Mouse (Mus musculus): Measurements from ENCODE around the gene E130114P18Rik.

The E130114P18Rik gene

DNA sequence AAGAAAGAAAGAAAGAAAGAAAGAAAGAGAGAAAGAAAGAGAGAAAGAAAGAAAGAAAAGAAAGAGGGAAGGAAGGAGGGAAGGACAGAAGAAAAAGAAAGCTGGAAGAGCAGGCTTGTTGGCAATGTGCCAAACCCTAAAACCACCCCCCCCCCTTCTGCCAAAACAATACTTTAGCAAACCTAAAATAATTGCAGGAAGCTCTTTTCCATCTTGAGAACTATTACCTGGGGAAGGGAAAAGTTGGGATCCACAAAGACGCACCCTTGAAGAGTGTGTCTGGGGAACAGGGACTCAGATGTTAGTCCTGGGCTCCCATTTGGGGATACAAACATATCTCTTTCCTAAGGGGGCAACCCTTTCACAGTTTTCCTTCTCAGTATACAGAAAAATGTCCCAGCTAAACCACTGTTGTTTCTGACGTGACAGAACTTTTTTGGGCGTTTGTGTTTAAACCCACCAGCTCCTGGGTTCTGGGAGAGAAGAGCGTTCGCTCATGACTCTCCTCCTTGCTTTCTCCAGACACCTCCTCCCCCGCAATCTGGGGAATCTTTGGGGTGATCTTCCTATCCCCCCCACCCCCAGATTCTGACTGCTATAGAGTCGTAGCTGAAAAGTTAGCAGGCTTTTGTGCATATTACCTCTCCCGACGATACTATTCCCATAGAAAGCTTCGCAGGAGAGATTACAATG lies 1.3 kb downstream of the E130114P18Rik start:
- no peak for DNase-seq (ENCODE audit: low spot score in 2 of 2)

DNA sequence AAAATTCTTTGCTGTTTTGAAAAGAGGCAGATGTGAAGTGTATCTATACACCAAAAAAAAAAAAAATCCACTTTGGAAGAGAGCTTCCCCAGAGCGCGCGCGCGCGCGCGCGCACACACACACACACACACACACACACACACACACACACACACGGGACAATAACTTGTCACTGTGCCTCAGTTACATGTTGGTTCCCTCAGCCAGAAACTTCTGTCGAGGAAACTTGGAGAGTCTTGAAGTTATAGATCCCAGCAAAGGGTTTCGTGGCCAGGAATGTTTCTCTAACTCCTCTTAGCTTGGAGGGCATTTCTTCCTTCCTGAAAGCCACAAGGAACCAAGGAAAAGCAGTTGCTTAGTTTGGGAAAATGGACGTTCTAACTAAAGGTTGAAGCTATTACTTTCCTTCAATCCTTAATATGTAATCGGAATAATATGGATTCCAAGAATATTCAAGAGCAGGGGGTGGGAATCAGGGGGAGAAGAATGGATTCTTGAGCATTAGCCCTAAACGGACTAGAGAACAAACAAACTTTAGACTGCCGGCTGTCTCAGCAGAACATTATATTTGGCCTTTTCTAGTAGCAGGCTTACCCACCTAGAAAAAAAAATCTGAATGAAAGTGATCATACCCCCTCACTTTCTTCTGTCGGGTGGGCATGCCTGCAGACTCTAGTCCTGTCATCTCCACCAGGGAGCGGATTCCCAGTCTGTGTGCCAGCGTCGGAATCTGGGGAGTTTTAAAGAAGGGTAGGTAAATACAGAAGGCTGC lies 2.2 kb downstream of the E130114P18Rik start:
- DNase-seq (ENCODE audit: low spot score in 2 of 2), result no peak

DNA sequence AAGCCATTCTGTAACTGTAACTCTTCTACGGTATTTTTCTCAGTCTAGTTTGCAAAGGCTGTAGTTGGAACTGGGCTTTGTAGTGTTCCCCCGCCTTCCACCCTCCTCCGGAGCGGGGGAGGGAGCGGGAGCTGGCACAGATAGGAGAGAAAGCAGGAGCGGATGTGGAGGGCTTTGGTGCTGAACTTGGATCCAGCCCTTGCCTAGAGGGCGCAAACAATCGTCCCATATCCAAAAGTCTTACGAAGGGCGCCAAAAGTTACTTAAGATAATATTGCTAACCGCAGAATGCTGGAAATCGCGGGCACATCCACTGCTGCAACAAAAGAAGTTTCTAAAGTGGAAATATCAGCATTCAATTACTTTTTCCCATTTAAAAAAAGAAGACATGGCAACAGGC lies 2.8 kb downstream of the E130114P18Rik start:
- DNase-seq (ENCODE audit: low spot score in 2 of 2), result no peak

DNA sequence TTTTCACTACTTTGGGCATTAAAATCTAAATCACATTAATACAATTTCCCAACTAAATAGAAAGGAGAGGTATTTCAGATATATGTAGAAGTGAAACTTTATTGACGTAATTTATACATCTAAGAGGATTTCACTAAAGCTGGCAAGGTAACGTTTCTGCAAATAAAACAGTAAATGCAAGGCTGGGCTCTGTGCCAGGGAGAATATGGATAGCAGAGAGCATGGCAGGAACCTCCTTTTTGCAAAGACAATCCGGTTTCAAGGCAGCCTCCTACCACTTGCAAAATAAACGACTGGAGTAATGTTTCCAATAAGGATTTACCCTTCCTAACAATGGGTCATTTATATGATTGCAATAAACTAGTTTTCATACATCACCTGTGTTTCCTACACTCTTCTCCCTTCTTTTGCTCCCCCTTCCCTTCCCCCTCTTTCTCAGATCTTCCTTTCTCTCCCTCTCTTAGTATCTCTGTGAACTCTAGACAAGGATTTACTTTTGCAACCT lies 3.4 kb downstream of the E130114P18Rik start:
- no peak for DNase-seq (ENCODE audit: low spot score in 2 of 2)

DNA sequence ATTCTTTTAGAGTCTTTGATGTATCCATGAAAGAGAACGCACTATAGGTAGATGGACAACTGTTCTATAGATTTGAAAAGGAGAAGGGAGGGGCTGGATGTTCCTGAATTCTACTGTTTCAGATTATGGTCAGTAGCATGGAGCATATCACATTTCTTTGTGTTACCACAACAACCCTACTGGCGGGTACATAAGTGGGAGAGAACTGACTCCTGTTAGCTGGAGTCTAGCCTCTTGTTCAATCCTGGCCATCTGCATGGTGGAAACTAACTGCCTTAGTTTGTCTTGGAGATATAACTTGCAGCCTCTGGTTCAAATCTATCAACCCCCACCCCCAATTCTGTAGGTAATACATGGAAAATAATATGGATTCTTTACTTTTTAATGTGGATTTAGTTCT lies 4.1 kb downstream of the E130114P18Rik start:
- DNase-seq (ENCODE audit: low spot score in 2 of 2), result no peak

DNA sequence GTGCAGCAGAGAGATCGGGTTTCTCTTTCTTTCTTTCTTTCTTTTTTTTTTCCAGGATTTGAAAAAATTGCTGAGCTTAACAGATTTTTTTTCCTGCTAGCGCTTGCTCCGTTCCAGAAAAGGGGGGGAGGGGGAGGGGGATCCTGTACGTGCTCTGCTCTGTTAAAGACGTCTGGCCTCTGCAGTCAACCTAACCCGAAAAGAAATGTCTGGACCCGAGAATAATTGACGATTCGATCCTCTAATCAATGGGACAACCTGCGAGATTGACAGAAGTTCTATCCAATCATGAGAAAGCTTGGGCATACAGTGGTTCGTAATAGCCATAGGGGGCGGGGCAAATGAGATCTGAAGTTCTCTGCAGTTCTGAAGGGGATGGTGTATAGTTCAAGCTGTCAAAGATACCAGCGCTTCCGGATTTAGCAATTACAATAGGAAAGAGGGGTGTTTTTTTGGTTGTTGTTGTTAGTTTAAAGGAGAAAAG lies 4.7 kb downstream of the E130114P18Rik start:
- DNase-seq (ENCODE audit: low spot score in 2 of 2), result peak; percentile 93 to 95

DNA sequence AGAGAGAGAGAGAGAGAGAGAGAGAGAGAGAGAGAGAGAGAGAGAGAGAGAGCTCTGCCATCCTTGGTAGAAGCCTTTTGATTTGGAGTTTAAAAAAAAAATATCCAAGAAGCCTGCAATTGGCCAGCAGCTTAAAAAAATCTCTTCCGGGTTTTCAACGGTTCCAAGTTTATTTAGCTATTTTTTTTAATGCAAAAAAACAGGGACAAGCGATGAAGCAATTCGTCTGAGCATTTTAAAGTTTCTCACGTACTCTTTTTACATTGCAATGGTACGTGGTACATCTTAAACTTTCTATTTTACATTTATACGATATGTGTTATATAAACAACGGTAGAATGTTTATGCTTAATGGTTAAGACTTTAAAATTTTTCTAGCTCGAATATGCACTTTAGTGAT lies 5.2 kb downstream of the E130114P18Rik start, which contains the start of gene Nfia:
Nfia (plus strand) TSS at position 94 of the 400 bp plus-strand sequence.
- DNase-seq (ENCODE audit: low spot score in 2 of 2), result no peak

DNA sequence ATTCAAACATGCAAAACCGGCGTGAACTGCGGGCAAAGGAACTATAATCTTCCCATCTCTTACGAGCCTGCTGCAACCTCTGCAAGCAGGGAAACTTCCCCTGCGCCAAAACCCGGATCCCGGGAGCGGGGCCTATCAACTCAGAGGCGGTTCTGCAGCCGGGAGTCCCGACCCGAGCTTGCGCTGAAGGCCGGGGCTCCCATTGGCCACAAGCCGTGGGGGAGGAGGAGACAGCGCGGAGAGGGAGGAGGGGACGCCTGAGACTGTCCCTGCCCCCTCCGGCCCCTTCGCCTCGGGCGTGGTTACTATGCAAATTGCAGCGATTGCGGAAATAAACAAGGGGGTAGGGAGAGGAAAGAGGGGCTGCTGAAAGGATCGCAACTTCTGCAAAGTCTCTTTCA lies 5.8 kb downstream of the E130114P18Rik start:
- DNase-seq (ENCODE audit: low spot score in 2 of 2), result peak; percentile 92 to 94

DNA sequence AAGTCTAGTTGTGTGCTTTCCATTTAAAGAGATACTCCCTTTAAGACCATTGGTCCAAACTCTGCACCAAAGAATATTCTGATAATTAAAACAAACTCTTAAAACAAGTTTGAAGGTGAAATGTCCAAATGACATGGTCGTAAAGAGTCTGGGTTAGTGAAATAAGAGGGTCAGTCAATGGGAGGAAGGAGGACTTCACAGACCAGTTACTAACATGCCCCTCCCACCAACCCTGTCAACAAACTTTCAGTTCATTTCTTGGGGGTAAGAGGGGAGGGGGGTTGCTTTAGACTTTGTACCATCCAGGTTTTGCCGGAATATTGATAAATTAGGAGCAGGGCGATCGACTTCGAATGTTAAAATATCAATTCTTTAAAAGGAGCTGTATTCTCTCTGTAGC lies 6.5 kb downstream of the E130114P18Rik start:
- DNase-seq (ENCODE audit: low spot score in 2 of 2), result no peak

DNA sequence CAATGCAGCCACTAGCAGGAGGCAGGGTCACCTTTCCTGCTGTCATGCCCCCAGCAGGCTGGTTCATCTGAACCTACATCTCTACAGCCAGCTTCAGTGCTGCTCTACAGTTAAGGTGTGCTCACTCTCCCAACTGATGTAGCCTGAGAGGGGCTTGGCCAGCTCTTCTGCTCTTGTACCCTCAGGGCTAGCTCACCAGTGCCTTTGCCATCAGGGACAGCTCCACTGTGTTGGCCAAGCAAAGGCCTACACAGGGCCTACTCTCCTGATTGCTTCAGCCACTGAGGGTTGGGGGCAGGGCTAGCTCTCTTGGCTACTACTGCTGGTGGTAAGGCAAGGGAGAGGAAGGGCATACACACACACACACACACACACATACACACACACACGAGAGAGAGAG lies 8.0 kb downstream of the E130114P18Rik start:
- no peak for DNase-seq (ENCODE audit: low spot score in 2 of 2)

DNA sequence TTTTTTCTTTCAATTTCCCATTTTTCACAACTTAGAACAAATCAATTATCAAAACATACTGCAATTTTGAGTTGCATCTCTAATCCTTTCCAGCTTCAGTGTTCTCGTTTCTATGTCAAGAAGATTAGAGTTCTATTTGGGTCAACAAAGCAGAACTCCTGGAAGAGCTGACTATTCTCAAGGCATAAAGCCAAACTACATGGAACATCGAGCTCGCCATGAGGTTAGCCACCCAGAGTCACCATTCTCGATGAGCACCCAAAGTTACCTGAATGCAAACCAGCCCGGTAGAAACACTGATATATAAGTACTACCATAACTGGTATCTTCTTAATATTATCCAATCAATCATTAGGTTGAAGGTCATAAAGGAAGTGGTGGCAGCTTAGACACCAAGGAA lies 10.4 kb downstream of the E130114P18Rik start:
- DNase-seq (ENCODE audit: low spot score in 2 of 2), result no peak

DNA sequence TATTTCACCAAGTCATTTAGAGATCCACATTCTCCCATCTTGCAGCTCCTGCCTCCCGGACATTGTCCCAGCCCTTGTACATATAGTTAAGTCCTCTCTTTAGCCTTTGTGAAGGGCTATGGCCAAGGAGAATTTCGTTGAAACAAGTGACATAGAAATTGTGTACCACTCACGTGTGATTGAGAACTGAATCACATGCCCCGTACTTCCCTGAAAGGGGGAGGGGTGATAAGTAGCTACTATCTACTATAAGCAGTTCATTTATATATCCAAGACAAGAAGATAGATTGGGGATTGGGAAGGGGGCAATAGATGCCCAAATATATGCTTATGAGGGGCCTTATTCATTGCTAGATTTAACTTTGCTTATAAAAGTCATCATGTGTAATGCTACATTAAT lies 10.9 kb downstream of the E130114P18Rik start:
- DNase-seq (ENCODE audit: low spot score in 2 of 2), result no peak

DNA sequence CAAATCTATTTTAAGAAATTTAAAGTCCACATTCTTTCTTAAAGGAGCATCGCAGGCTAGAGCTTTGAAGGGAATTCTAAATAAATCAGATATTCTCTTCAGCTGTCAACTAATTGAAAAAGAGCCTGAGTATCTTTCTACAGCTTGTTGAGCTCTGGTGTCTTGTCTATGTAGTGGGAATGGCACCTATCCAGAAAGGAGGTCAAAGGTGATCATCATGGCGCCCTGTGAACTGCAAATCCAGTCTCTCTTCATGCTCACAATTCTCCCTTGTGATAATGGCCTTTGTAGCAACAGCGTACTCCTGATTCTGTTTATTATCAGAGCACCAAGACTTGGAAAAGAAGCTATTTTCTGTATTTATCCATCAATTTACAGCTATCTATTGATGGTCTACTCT lies 11.8 kb downstream of the E130114P18Rik start:
- DNase-seq (ENCODE audit: low spot score in 2 of 2), result no peak

DNA sequence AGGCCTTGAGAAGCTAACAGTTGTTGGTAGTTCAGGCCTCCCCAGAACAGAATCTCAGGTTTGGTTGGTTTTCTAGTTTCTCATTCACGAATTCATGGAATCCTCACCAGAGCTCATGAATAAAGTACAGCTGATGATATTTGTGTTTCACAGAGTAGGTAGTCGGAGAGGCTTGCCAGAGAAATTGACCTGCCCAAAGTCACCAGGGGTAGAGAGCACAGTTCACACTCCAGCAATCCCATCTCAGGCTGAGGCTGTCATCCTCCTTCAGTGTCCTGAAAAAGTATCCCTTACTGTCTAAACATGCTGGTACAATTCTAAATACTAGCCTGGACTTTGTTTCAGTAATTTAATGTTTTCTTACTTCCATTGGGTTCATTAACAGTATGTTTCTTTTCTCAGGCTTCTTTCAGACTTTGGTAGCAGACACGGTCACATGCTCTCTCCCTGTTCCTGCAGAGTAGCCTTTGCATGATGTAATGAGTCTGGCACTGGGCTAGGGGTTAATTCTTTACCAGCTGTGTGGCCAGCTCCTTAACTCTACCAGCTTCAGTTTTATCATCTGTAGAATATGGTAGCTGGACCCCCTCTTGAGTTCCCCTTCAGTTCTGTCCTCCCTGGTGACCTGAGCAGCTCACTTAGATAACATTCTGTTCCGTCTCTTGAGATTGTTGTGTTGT lies 12.4 kb downstream of the E130114P18Rik start:
- DNase-seq (ENCODE audit: low spot score in 2 of 2), result no peak

DNA sequence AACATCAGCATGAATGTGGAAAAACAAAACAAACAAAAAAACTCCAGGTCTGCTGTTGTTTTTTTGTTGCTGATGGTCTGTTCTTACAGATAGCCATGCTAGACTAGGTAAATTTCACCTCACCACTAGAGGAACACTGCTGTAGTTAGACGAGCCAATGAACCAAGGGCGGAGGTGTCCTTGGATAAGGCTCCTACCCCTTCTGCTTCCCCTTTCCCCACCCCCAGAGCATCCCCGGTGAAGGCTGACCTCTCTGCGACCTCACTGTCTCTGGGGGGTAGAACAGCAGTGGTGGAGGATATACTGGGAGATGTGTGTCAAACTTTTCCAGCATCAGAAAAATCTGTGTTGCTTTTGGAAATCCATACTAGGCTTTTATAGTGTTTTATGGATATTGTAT lies 13.3 kb downstream of the E130114P18Rik start:
- DNase-seq (ENCODE audit: low spot score in 2 of 2), result no peak

DNA sequence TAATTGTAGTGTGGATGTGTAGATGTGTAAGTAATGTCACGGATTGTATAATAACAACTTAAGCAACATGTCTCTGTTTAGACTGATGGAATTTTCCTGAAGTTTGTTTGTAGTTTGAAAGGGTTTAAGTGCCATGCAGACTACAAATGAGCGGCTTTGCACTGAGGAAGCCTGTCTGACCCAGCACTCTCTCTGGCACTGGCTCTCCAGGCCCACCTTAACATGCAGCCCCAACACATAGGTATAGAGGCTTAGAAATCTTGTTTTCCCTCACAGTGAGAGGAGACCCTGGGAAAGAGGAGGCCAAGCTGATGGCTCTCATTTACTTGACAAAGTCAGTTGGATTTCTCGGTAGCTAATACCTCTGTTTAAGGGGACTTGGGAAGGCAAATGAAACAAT lies 19.2 kb downstream of the E130114P18Rik start:
- no peak for DNase-seq (ENCODE audit: low spot score in 2 of 2)

DNA sequence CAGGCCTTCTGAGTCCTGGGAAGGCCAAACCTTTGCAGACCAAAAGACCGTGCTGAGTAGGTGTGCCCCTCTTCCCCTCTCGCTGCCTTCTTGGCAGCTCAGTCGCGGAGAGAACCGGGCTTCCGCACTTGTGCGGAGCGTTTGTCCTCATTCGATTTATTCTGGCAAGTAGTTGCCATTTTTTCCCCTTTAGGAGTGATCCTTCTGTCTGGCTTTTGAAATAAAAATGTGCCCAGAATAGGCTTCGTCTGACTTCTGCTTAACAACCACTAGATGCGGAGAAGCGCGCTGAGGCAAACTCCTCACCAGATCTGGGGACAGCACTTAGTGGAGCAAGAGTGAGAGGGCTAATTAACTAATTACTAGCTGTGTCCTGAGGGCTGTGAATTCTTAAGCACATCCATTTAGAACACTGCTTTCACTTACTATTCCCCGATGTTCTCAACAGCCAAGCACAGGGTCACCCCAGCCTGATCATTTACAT lies 19.9 kb downstream of the E130114P18Rik start:
- DNase-seq (ENCODE audit: low spot score in 2 of 2), result no peak

DNA sequence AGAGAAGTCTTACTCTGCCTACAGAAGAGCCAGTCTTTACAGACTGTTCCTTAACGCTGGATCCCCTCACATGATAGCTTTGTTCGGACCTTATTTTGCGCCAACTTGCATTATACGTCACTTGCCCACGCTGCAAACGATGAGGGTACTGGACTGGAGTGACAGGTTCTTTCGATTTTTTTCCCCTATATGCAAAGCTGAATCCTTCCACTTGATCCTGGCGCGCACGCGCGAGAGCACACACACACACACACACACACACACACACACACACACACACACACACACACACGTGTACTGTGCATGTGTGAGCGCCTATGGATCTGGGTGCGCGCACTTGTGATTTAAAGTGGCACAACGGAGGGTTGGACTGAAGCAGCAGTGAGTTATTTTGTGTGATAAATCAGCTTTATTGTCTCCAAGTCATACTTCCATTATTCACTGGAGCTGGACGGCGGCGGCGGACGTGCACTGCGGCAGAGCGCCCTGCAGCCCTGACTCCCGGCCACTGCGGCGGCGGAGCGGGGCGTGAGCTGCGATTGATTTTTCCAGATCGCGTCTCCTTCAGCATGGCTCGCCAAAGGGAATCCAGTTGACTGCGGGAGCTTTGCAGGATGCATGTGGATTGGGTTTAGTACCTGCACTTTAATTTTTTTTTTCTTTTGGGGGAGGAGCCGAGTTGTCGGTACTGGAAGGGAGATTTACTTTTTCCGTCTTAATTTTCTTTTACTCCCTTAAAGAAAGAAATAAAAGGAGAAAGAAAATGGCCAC lies 20.5 kb downstream of the E130114P18Rik start:
- peak in 1 of 2 experiments; percentile 30 for DNase-seq (ENCODE audit: low spot score in 2 of 2)

DNA sequence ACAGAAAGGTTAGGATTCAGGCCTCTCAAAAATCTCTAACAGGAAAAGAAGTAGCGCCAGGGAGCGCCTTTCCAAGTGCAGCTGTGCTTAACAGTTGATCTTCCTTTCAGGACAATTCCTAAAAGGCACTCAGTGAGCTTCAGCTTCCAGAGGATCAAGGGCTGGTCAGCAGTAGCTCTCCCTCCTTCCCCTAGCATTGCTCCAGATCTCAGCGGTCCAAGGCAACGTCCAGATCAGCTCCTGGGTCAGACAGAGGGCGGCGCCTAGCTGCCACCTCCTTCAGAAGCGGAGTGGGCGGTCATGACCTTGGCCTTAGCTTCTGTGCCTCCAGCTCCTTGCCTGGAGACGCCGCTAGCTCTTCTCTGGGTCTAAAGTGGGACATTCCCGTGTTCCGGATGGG lies 23.6 kb downstream of the E130114P18Rik start:
- DNase-seq (ENCODE audit: low spot score in 2 of 2), result no peak

DNA sequence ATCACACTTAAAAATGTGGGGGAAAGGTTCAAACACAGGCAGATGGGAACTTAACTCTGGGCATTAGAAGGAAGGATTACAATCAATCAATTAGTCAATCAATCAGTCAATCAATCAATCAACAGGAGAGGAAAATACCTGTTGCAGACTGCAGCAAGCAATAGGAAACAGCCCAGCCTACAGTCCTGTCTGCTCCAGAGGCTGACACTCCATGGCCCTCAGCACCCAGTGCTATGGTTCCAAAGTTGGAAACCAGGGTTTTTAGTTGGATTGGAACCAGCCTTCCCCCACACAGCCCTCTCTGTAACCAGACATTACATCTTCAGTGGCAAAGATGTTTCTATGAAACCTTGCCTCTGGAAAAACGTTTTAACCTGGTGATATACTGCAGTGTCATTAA lies 24.4 kb downstream of the E130114P18Rik start:
- no peak for DNase-seq (ENCODE audit: low spot score in 2 of 2)

DNA sequence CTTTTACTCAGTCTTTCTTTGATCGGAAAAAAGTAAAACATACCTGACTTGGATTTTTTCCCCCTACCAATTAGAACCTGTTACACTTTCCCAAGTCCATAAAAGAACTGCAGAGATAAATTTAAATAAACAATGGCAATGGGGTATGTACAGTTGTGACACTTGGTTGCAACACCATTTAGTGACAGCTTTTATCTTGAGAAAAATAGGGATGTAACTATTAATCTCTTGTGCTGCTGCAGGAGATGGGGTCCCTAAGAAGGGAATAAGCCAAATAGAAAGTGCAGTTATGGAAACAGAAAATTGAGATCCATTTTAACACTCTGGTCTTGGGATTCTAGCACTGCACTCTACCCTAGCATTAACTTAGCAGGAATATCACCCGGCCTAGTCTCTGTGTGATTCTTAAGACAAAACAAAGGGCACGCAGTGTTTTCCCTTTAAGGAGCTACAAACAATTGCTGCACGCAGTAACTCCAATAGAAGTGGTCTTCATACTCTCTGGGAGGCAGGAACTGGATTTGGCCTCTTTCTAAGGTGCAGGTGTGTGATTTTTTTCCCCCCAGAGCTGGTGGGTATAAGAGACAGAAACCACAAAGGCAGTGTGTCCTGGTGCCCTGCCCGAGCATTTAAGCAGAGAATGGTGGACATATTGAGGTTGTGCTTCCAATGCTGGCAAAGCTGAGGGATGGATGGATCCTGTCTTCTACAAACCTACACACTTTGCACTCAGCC lies 25.4 kb downstream of the E130114P18Rik start:
- DNase-seq (ENCODE audit: low spot score in 2 of 2), result no peak

Measured in natural killer cell, adult 2 months (primary cell).